Mouse (Mus musculus) heart, postnatal 0 days (tissue): ENCODE measurements around the gene Gm9964. TPM values are rescaled to one million over a fixed set of nuclear protein-coding genes. Genes with fewer than 3 reads are reported as not detected.

Experiments used
- ATAC-seq: fragments of 200-750 bp; cut with Nextera tagmentation; 2 replicates; pipeline ENCODE4 v1.8.0; 2017; ENCODE audit warnings: low read depth, moderate number of reproducible peaks, moderate library complexity; ENCODE audit not compliant: insufficient read depth
- DNase-seq: peaks from one replicate; pipeline ENCODE4 v3.0.0-alpha.2; 2016; ENCODE audit warnings: low spot score
- H3K27ac ChIP-seq: fragments of 300-500 bp; sonication (generic); 2 replicates; pipeline ENCODE4 v1.5.1; 2014; ENCODE audit warnings: low read depth, mild to moderate bottlenecking
- H3K27me3 ChIP-seq: fragments of 300-500 bp; sonication (generic); 2 replicates; pipeline ENCODE4 v1.6.1; 2014; ENCODE audit warnings: low read length, mixed read lengths; ENCODE audit not compliant: control insufficient read depth, insufficient read depth
- H3K36me3 ChIP-seq: fragments of 300-500 bp; sonication (generic); replicated peaks from 2 replicates; pipeline ENCODE4 v1.6.1; 2014; ENCODE audit warnings: low read length, mixed read lengths; ENCODE audit not compliant: control insufficient read depth, insufficient read depth
- H3K4me1 ChIP-seq: fragments of 300-500 bp; sonication (generic); 2 replicates; pipeline ENCODE4 v1.6.1; 2014; ENCODE audit warnings: antibody characterized with exemption; ENCODE audit not compliant: control insufficient read depth, insufficient read depth
- H3K4me2 ChIP-seq: fragments of 300-500 bp; sonication (generic); 2 replicates; pipeline ENCODE4 v1.6.1; 2014; ENCODE audit warnings: low read depth, mild to moderate bottlenecking, low read length, moderate library complexity
- H3K4me3 ChIP-seq: fragments of 300-500 bp; sonication (generic); 2 replicates; pipeline ENCODE4 v1.5.1; 2014; ENCODE audit warnings: low read depth, low read length
- H3K9ac ChIP-seq: fragments of 300-500 bp; sonication (generic); replicated peaks from 2 replicates; pipeline ENCODE4 v1.6.1; 2014; ENCODE audit warnings: low read depth, low read length, mixed read lengths
- H3K9me3 ChIP-seq: fragments of 300-500 bp; sonication (generic); replicated peaks from 2 replicates; pipeline ENCODE4 v1.6.1; 2016; ENCODE audit warnings: low read length; ENCODE audit not compliant: control insufficient read depth
- CTCF ChIP-seq: IDR thresholded peaks from 2 replicates; pipeline ENCODE4 v1.5.1; 2016; ENCODE audit warnings: antibody characterized with exemption, control low read depth, low read depth
- EP300 ChIP-seq: IDR thresholded peaks from 2 replicates; pipeline ENCODE4 v1.6.1; 2016; ENCODE audit warnings: antibody characterized with exemption, low read depth
- WGBS: fragments of 180-500 bp; shearing (Covaris S2); extraction: QIAGEN DNeasy Blood & Tissue Kit; methylation state at CpG from one replicate; pipeline ENCODE4 v1.1.7; 2014; 5-methylcytosine and 5-hydroxymethylcytosine counted together
- polyA plus RNA-seq: library from polyadenylated mRNA; unstranded; fragments of >200 nt; fragmentation: Nextera tagmentation; extraction: Ambion mirVana; gene quantifications from 2 replicates; pipeline ENCODE4 v1.2.1, GENCODE M21; 2015
- total RNA-seq: library from RNA; depleted of rRNA; stranded (reverse); fragments of >200 nt; gene quantifications from 2 replicates; pipeline ENCODE4 v1.2.3, GENCODE M21; 2014; ENCODE audit warnings: low replicate concordance

Gene Gm9964
- total and polyA plus RNA-seq, 2 experiments from 2014 or later: not detected

DNA sequence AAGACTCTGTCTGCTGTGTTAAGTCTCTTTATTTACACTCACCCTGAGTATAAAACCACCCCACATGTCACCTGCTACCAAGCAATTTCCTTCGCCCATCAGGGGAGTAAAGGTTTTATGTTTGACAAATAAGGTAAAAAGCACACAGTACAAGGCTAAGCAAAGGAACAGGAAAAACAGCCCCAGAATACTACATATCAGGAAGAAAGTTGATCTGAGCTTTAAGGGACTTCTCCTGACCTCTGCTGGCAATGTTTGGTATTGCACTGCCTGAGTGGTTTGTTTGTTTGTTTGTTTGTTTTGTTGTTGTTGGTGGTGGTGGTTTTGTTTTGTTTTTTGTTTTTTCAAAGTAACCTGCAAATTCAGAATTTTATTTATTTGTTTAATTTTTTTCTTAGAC, 539 bp downstream of the Gm9964 start:
- Histone ChIP-seq H3K36me3 (no peaks in the 10 kb centered on the region), H3K27ac (no peak overlapping the region), H3K4me3 (no peak overlapping the region), H3K9ac (no peak overlapping the region), H3K4me1 (no peaks in the 10 kb centered on the region), H3K4me2 (no peak overlapping the region), H3K9me3 (no peaks in the 10 kb centered on the region), H3K27me3 (no peaks in the 10 kb centered on the region)
- DNase-seq (no peak), ATAC-seq (no peak)
- WGBS: 31% methylated on average over 1 of the region's 1 CpGs
- TF ChIP-seq EP300: no peak
- TF ChIP-seq CTCF: peak; percentile 85

DNA sequence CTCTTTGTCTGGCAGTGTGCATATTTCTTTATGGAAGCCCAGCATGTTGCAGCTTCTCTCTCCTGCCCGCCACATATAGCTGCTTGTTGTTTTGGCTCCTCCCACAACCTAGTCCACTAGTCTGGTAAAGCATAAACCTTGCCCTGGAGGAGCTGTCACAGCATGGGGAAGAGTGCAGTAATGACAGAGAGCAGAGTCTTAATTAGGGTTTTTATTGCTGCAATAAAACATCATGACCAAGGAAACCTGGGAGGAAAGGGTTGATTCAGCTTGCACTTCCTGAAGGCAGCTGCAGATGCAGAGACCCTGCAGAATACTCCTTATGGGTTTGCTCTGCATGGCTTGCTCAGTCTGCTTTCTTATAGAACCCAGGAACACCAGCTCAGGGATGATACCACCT, 2.7 kb downstream of the Gm9964 start:
- Histone ChIP-seq H3K27ac (no peak overlapping the region), H3K4me3 (no peak overlapping the region), H3K27me3 (no peaks in the 10 kb centered on the region), H3K4me2 (no peak overlapping the region), H3K9me3 (no peaks in the 10 kb centered on the region), H3K4me1 (0 out of 2 replicates have a peak, but pooled peaks cover 7% of the 10 kb centered on the region), H3K36me3 (no peaks in the 10 kb centered on the region), H3K9ac (no peak overlapping the region)
- ATAC-seq (no peak), DNase-seq (no peak)
- 52% methylated on average over 1 of the region's 1 CpGs for WGBS
- TF ChIP-seq EP300 (no peak), CTCF (no peak)

DNA sequence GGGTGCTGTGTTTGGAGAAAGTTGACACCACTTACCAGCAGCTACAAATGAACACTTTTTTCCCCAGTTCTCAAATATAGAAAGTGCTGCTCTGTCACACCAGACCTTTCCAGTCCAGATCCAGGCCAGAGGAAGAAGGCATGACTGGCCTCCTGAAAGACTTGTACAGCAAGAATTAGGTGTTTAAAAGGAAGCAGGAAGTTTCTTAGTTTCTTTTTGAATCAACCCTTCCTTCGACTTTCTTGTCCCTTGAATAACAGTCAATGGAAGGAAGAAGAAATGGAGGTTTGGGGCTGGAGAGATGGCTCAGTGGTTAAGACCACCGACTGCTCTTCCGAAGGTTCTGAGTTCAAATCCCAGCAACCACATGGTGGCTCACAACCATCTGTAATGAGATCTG, 3.7 kb downstream of the Gm9964 start:
- Histone ChIP-seq H3K27me3 (no peaks in the 10 kb centered on the region), H3K27ac (no peak overlapping the region), H3K9ac (no peak overlapping the region), H3K36me3 (no peaks in the 10 kb centered on the region), H3K4me2 (no peak overlapping the region), H3K4me1 (peaks cover 12% of the 10 kb centered on the region; the same call in 1 of the 2 replicates), H3K9me3 (no peaks in the 10 kb centered on the region), H3K4me3 (no peak overlapping the region)
- ATAC-seq: no peak
- no peak for DNase-seq
- 87% methylated on average over 3 of the region's 3 CpGs for WGBS
- no peak for TF ChIP-seq EP300
- TF ChIP-seq CTCF: no peak

DNA sequence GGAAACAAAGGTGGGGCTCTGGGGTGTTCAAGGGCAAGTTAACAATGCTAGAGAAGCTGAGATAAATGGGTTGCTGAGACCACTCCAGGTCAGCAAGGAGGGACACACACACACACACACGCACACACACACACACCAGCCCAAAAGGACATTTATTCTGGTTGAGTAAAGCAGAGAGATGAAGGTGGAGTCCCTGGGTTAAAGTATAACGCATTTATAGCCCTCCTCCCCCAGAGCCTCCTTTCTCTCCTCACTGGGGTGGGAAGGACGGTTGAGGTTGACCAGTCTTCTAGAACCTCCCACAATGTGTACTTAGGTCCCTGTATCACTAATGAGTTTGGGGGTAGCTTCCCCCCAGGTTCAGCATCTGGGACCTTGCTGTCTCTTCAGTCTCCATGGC, 4.6 kb downstream of the Gm9964 start:
- H3K4me2 ChIP-seq: no peak overlapping the region
- H3K27me3 ChIP-seq: no peaks in the 10 kb centered on the region
- peaks cover 12% of the 10 kb centered on the region; the same call in 1 of the 2 replicates for H3K4me1 ChIP-seq
- H3K36me3 ChIP-seq: no peaks in the 10 kb centered on the region
- H3K9me3 ChIP-seq: no peaks in the 10 kb centered on the region
- no peak overlapping the region for H3K27ac ChIP-seq
- no peak overlapping the region for H3K9ac ChIP-seq
- TF ChIP-seq CTCF (no peak), EP300 (no peak)
- 79% methylated on average over 3 of the region's 3 CpGs for WGBS
- no peak for DNase-seq
- H3K4me3 ChIP-seq: no peak overlapping the region
- no peak for ATAC-seq

DNA sequence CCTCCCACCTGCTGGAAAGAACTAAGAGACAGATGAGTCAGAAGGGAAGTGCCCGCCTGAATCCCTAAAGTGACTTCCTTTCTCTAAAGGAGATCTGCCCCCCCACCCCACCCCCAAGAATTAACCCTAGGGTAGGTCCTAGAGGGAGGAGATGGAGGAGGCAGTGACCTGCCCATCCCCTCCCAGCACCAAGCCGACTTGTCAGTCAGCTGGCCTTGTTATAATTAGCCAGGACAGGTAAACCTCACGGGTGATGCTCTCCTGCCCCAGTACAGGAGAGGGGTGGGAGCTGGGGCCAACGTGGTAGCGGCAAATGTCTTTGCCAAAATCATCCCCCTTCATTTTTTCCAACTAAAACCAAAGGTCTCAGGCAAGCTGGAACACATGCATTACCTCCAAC, 5.1 kb downstream of the Gm9964 start:
- Histone ChIP-seq H3K27ac (no peak overlapping the region), H3K27me3 (no peaks in the 10 kb centered on the region), H3K4me1 (peaks cover 12% of the 10 kb centered on the region; the same call in 1 of the 2 replicates), H3K36me3 (no peaks in the 10 kb centered on the region), H3K4me3 (no peak overlapping the region), H3K9me3 (no peaks in the 10 kb centered on the region), H3K4me2 (no peak overlapping the region), H3K9ac (no peak overlapping the region)
- no peak for TF ChIP-seq CTCF
- TF ChIP-seq EP300: no peak
- 58% methylated on average over 5 of the region's 5 CpGs for WGBS
- no peak for DNase-seq
- no peak for ATAC-seq

DNA sequence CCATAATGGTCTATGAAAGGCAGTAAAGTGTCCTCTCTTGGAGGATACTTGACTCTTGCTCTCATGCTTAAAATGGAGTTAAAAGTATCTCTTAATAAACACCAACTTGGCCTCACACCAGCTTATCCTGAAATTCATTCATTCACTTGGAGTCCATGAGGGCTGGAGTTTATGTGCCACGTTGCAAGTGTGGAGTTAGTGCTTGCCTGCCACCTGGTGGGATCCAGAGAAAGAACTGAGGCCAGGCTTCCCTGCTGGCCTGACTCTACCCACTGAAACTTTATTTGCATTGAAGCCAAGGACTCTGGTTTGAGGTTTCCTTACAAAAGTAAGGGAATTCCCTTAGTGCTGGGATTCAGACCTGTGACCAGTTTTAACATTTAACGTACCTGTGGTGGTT, 6.2 kb downstream of the Gm9964 start:
- peak; percentile 74; the same call in 1 of the 2 replicates for ATAC-seq
- WGBS: 42% methylated on average over 2 of the region's 2 CpGs
- peak; percentile 74 for DNase-seq

More for the DNA sequence above, 6.2 kb downstream of the Gm9964 start:
- Histone ChIP-seq H3K27me3 (no peaks in the 10 kb centered on the region), H3K36me3 (no peaks in the 10 kb centered on the region), H3K4me2 (no peak overlapping the region), H3K27ac (no peak overlapping the region), H3K4me3 (no peak overlapping the region), H3K9me3 (no peaks in the 10 kb centered on the region), H3K9ac (no peak overlapping the region), H3K4me1 (peaks cover 20% of the 10 kb centered on the region)
- TF ChIP-seq CTCF (peak; percentile 86), EP300 (no peak)
